Mouse (Mus musculus): ENCODE results near the gene G3bp2. TPM values are rescaled to one million over a fixed set of nuclear protein-coding genes. Genes with fewer than 3 reads are reported as not detected.
A peak's percentile ranks its signal among the peaks of the same experiment; 100 is the strongest.

G3bp2 gene
- total RNA-seq, 2 experiments from 2014 or later: 91.0 to 122 TPM

DNA sequence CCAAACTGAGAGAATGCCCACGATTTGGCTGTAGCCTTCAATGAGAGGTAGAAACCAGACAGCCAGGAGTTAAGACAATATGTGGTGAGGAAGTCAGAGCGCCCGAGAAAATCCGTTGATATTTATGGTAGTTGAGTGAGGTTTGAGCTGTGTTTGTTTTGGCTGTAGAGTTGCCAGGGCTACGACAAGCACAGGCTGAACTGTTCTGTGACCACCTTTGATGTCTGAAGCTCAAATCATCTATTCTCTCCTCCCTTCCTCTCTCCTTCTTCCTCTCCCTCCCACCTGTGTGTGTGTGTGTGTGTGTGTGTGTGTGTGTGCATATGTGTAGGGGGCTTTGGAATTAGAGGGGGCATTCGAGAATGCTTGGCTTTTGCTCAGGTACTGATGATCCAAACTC lies 19.5 kb upstream of the G3bp2 start:
- ATAC-seq (replicated peaks; ENCODE audit: poor library complexity): no peak

DNA sequence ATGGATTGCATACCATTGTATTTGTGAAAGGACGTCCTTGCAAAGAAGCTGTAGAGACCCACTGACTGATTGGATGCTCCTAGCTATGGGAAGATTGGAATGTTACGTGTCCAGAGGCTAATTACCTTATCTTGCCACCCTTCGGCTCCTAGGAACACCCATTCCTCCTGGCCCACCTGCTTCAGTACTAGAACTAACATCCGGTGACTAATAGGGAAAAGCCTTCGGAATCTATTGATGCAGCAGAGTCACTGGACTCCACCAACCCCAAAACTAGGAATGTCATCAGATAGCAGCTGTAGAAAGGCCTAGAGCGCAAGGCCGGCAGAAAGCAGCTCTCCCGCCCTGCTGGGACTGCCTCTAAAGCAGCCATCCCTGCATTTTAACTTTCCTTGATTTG lies 18.1 kb upstream of the G3bp2 start:
- ATAC-seq (replicated peaks; ENCODE audit: poor library complexity): no peak

DNA sequence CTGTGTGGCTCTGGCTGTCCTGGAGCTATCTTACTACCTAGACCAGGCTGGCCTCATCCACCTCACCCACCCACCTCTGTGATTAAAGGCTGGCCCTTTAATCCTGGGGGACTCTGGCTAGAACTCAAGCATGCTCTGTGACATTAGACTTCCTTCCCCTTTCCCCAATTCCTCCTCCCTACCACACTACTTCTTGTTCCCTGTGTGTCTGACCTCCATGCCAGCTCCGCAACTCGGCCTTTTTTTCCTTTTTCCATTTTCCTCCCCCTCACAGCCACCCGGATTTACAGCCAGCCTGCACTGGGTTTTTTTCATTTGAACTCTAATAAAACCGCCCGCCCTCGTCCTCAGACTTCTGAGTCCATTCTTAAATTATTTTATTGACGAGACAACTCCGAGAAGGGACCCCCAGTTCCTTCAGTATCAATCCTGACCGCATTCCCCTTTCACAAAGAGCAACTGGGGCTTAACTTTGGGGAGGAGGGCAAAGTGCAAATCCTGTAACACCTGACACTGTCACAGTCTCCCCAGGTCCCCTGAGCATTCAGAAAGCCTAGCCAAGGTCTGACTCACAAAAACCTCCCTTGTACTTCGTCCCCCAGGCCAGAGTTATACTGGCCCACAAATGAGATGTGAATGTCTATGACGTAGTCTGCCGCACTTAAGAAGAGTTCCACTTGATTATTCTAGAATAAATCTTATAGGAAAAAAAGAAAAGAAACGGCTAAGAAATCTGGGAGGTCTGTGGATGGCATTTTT lies 15.0 kb upstream of the G3bp2 start:
- peak; percentile 80 for ATAC-seq (replicated peaks; ENCODE audit: poor library complexity)

DNA sequence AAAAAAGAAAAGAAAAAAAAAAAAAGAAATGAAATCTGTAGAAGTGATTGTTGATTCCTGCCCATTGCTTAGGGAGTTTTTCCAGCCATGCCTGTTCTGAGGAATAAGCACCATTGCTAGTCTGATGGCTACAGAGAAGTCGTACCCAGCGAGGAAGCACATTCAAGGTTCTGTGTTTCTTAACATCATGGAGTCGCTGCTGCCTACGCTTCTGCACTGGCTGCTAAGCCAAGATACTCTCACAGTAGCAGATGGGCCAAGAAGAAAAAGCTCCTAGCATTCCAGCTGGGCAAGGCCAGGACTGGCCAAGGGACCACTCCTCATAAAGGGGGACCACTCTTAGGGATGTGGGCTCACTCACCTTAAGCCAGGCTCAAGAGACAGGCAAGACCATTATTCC lies 14.3 kb upstream of the G3bp2 start:
- no peak for ATAC-seq (replicated peaks; ENCODE audit: poor library complexity)

DNA sequence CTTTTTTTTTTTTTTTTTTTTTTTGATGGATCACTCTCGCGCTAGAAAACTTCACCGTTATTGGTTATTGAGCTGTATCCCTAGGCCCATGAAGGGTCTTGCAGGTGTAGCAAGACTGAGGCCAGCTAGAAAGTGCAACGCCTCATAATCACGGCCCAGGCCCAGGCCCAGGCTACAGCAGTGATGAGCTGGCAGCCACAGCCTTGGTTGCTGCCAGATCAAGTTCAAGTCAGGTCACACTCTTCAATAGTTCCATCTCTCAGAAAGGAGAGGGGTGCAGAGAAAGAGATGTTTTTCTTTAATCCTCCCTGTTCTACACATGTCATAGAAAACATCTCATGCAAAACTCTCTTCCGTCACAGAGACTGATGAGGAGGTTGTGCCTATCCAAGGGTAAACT lies 13.3 kb upstream of the G3bp2 start:
- ATAC-seq (replicated peaks; ENCODE audit: poor library complexity): no peak

DNA sequence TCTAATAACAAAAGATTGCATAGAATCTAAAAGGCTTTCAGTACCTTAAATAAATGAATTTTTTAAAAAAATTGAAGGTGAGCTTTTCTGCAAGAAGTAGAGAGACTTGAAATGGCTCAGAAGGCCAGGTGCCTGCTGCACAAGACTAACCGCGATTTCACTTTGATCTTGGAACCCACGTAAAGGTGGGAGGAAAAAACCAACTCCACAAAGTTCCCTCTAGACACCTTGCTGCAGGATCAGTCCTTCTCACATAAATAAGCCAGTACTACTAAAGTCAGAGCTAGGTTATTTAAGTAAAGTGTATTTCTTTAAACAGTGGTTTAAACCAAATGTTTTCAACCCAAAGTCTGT lies 10.5 kb upstream of the G3bp2 start:
- ATAC-seq (replicated peaks; ENCODE audit: poor library complexity): no peak

DNA sequence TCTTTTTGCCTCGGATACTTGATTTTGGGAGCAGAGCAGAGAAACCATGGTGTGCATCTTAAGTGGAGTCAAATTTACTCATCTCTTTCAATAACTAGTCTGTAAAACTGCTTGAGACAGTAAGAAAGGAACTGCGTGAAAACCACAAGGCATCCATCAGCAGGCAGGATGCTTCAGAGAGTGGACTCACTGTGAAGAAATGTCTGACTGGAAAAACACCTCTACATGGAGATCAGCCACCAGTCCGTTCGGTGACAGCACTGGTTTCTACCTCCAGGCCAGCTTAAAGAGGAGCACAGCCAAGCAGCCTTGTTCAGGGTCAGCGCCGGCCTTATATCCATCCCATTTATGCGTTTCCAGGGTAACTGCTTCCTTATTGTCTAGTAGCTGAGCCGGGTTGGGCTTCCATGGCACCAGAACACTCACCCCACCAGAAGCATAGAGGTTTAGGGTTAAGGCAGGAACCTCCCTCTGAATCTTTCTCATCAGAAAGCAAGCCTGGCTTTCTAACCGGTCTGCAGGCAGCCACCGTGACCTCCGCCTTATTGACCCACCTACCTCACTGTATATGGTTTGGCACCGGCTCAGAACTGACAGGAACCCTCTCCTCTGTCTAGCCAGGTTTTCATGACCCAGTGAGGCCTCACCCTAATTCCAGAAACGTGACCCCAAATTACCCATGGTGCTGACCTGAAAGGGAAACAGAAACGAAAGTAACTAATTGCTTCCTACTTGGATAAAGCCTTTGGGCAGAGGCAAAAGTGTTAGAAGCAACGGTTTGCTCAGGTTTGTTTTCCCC lies 9.9 kb upstream of the G3bp2 start:
- peak; percentile 62 for ATAC-seq (replicated peaks; ENCODE audit: poor library complexity)

DNA sequence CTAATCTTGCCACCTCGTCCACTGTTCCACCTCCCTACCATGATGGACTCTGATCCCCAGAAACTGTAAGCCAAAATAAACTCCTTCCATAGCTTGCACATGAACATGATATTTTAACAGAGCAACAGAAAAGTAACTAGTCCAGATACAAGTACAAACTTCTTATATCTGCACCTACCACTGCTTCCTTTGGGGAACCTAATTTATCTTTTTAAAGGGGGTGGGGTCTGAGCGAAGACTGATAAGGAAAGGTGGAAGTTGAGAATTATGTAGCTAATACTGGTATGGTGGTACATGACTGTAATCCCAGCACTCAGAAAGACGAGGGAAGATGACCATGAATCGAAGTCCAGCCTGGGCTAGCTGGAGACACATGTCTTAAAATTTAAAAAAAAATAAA lies 4.0 kb upstream of the G3bp2 start:
- no peak for ATAC-seq (replicated peaks; ENCODE audit: poor library complexity)

DNA sequence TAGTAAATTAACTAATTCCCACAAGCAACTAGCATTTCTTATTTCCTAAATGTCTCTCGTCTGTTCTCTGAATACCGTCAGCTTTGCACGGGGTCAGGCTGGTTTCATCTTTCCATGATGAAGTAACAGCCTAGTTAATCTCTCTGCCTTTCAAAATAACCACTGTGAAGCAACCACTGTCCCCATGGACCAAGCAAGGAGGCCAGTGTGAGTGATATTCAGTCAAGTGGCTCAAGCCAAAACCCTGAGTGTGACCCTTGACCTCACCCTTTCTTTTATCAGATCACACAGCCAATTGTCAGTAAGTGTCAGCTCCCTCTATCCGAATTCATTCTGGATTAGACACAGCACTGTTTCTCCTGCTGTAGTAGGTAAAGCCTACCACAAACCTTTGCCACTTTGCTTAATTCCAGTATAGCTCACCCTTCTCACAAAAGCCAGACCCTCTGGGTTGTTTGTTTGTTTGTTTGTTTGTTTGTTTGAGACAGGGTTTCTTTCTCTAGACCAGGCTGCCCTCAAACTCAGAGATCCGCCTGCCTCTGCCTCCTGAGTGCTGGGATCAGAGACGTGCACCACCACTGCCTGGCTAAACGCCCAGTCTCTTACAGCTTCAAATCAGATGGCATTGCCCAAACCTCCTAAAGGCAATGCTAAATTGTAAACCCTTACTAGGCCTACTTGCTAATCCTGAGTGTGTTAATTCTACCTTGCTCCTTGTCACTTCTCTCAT lies 2.5 kb upstream of the G3bp2 start:
- ATAC-seq (replicated peaks; ENCODE audit: poor library complexity): no peak

DNA sequence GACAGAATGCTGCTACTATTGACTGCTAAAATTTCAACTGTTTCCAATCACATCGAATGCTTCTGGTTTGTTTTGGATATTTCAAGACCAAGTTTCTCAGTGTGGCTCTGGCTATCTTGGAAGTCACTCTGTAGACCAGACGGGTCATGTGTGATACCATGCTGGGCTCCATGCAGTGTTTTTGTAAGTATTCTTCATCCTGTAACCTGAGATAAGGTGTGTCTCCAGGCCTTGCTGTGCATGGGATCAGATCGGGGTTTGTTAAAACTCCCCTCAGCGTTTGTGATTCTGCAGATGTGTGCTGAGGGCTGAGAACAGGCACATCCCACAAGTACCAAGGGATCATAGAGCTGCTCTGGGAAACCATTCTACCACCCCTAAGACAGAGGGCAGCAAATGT lies 1.7 kb upstream of the G3bp2 start:
- ATAC-seq (replicated peaks; ENCODE audit: poor library complexity): no peak

DNA sequence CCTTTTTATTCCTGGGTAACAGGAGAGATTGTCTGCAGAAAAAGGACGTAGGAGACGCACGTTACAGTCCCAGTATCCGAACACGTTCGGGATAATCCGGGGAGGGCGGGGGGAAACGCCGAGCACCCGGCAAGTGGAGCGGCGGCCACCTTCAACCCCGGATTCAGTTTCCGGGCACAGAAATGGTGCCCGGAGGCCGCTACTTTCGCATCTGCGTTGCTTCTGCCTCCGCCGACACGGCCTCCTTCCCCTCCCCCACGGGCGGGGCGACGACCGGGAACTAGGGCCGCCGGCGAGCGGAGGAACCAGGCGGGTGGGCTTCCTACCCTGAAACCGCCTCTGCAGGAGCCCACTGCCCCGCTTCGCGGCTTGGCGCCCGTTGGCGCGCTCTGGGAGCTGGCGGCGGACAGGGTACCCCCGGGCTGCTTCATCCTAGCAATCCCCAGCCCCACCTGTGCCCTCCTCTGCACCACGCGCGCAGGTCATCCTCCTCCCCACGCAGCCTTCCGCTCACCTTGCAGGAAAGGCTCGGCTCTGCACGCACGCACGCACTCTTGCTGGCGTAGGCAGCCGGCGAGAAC lies 608 bp downstream of the G3bp2 start:
- peak; percentile 30 for ATAC-seq (replicated peaks; ENCODE audit: poor library complexity)

DNA sequence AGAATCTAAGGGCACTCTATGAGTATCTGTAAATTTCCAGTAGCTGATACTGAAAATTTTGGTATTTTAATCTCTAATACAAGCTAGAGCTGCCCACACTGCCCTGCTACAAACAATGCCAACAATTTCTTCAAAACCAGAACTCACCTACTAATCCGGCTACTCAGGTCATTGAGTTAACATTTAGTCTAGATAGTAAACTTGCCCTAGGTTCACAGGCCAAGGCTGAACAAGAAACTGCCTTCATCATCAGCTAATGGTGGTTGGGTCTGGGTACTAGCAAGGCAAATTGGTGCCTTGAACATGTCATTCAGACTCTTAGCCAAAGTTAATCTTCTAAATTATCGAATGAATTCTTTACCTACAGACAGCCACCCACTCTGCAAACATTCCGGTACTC lies 2.2 kb downstream of the G3bp2 start:
- no peak for ATAC-seq (replicated peaks; ENCODE audit: poor library complexity)

DNA sequence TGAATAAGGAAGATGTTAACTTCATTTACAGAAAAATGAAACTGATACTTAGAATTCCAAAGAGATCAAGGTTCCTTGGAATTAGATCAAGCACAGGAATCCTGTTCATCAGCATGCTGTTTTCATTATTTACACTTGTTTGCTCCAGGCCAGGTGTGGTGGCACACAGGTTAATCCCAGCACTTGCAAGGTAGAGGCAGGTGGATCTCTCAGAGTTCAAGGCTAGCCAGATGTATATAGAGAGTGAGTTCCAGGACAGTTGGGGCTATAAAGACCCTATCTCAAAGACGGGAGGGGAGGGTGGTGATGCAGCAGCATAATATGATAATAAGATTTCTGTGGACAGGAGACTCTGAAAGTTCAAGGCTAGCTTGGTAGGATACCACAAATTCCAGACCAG lies 3.1 kb downstream of the G3bp2 start:
- ATAC-seq (replicated peaks; ENCODE audit: poor library complexity): no peak

DNA sequence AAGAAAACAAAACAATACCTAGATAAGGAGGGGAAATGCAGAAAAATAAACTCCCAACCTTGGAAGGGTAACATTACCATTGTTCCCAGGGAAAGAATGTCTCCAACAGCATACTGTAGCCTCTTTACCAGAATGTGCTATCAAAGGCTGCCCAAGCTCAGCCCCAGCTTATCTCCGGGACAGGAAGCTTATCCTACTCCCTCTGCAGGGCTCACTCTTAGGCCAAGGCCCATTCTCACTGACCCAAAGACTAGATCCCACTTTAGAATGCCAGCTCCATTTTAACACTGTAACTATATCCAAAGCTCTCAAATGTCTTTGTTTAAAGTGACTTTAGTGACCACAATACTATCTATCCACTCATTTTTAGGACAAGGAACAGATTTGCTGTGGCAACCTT lies 4.2 kb downstream of the G3bp2 start:
- no peak for ATAC-seq (replicated peaks; ENCODE audit: poor library complexity)

DNA sequence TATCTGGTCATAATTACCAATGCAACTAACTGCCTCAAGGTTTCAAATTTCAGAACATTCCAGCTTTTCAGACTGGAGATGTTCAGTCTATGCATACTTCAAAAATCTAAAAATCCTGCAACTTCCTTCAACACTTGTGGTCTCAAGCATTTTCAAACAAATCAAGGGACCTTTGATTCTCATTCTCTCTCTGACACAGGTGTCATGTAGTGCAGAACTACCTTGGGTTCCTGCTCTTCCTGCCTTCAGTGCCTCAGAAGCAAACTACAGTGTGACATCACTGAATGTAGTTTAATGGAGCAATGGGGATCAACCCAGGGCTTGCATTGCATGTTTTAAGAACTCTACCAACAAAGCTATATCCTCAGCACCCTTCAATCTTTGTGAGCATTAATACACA lies 4.8 kb downstream of the G3bp2 start:
- ATAC-seq (replicated peaks; ENCODE audit: poor library complexity): no peak

DNA sequence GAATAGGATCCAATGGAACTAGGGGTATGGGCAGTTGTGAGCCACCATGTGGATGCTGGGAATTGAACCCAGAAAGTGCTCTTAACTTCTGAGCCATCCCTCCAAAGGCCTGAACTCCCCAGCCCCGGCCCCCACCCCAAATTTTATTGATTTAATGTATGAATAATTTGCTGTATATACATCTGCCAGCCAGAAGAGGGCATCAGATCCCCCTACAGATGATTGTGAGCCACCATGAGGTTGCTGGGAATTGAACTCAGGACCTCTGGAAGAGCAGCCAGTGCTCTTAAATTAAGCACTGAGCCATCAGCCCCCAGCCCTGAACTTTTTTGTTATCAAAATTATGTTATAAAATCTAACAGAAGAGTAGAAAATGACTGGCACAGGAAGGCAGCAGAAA lies 7.2 kb downstream of the G3bp2 start:
- ATAC-seq (replicated peaks; ENCODE audit: poor library complexity): no peak

DNA sequence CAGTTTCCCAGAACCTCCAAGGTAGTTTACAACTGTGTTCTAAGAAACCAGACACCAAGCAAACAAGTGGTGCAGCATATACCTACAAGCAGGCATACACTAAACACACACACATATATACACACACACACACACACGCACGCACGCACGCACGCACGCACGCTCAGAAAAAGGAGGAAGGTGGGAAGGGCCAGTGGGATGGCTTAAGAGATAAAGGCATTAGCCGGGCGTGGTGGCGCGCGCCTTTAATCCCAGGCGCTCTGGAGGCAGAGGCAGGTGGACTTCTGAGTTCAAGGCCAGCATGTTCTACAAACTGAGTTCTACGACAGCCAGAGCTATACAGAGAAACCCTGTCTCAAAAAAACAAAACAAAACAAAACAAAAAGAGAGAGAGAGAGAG lies 9.5 kb downstream of the G3bp2 start:
- peak; percentile 48; the same call in 1 of the 2 replicates for ATAC-seq (replicated peaks; ENCODE audit: poor library complexity)

DNA sequence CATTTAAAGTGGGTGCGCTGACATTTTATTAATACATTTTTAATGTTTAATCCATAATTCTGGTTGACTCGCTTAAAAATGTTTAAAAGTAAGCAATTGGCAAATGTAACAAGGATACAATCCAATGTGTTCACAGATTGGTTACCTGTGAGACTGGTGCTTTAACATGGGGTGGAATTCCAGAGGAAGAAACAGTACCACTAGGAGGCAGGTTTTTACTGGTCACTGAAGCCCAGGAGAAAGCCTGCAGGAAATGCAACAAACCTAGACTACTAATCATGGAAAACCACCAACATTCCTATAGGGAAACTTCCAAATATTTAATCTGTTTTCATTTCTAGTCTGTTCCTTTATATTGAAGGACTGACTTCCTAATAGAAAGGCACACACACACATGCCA lies 20.3 kb downstream of the G3bp2 start:
- ATAC-seq (replicated peaks; ENCODE audit: poor library complexity): no peak

DNA sequence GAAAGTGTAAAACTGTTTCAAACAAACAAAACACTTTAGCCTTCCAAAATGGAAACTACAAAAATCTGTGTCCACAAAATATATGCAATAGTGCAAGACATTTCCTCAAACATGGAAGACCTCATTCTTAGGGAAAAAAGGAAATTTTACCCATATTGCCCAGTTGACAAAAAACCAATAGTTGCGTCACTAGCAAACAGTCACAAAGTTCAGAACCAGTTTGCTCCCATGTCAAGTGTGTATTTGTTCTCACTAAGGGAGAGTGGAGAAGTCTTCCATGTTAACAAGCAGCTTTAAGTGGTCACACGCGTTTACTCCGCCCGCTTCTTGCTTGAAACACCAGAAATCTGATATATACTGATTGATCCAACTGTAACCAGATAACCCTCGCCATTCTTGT lies 30.7 kb downstream of the G3bp2 start:
- ATAC-seq (replicated peaks; ENCODE audit: poor library complexity): no peak

DNA sequence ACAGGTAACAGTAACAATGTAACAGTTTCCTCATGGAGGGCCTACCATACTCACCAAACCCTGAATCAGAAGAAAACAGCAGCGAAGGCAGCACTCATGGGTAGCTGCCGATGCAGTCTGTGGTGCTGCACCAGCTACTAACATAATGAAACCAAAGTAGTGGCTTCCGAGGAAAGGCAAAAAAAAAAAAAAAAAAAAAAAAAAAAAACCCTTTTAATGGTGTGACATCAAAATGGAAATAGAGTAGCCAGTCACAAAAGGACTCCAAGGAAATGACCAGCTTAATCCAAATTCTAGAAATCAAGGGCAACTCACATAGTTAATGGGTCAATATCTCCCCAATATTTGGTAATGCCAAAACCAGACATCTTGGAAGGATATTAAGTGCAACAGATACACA lies 33.1 kb downstream of the G3bp2 start:
- ATAC-seq (replicated peaks; ENCODE audit: poor library complexity): no peak

DNA sequence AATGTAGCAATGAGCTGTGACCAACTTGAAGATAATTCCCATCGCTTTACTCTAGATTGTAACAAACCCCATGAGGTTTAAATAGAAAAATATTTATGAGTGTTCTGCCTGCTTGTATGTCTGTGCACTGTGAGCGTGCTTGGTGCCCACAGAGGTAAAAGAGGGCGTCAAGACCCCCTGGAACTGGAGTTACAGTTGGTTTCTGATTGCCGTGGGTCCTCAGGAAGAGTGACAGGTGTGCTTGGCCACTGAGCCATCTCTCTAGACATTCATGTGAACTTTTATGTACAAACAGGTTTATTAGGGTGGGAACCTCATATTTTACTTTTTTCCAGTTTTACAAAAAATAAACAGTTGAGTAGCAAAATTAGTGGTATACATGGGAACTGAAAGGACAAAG lies 39.7 kb downstream of the G3bp2 start, which contains the start of gene Cdkl2:
Gene Cdkl2 (minus strand): TSS at position 101 of the 400 bp plus-strand sequence.
- no peak for ATAC-seq (replicated peaks; ENCODE audit: poor library complexity)

All from megakaryocyte progenitor cell, adult 5-6 weeks (primary cell).